9 mouse cellular contexts compared by ENCODE assay signal in genomic region chr15:36854900-36855321, GRCm38 (mm10).
DNase-seq lines count a peak whose midpoint lies in the region; ATAC-seq and TF ChIP-seq lines count a peak whose summit lies in the region.
"Had no signal": no experiment of that assay in that cellular context is flagged by ENCODE, and none has a peak within 500 bp of the region (broad histone marks: within the 10 kb centered on the region; RNA-seq: fewer than 3 reads in every experiment).

No protein-coding gene starts in this region.

- no peak overlapping the region for H3K9ac ChIP-seq in liver, adult 2 months (ENCODE audit: low read depth, low read length)
- H3K9ac ChIP-seq in liver, postnatal 0 days (replicated peaks) = no peak overlapping the region
- no peak overlapping the region for H3K9ac ChIP-seq in stomach, embryonic 15.5 days
- H3K9ac ChIP-seq: hindbrain, embryonic 13.5 days had no signal

- ATAC-seq in liver, postnatal 0 days = no peak
- ATAC-seq in stomach, embryonic 15.5 days (ENCODE audit: insufficient read depth, low FRiP score, low read depth) = peak; percentile 18; the same call in 1 of the 2 replicates

- H3K9me3 ChIP-seq in liver, postnatal 0 days (ENCODE audit: low read length) = no peaks in the 10 kb centered on the region
- H3K9me3 ChIP-seq in heart, embryonic 10.5 days = no peaks in the 10 kb centered on the region
- H3K9me3 ChIP-seq in stomach, embryonic 15.5 days = no peaks in the 10 kb centered on the region
- H3K9me3 ChIP-seq: hindbrain, embryonic 13.5 days; midbrain, embryonic 10.5 days had no signal

- no peaks in the 10 kb centered on the region for H3K79me2 ChIP-seq in liver, adult 2 months (ENCODE audit: control insufficient read depth, insufficient read depth, low read length)

- H3K4me2 ChIP-seq in liver, postnatal 0 days (ENCODE audit: low read depth, low read length) = no peak overlapping the region
- no peak overlapping the region for H3K4me2 ChIP-seq in stomach, embryonic 15.5 days
- H3K4me2 ChIP-seq: hindbrain, embryonic 13.5 days had no signal

- no peaks in the 10 kb centered on the region for H3K36me3 ChIP-seq in liver, adult 2 months (ENCODE audit: control insufficient read depth, insufficient read depth, low read length)
- H3K36me3 ChIP-seq in liver, postnatal 0 days (replicated peaks; ENCODE audit: insufficient read depth, low read length) = no peaks in the 10 kb centered on the region
- no peaks in the 10 kb centered on the region for H3K36me3 ChIP-seq in heart, embryonic 10.5 days
- no peaks in the 10 kb centered on the region for H3K36me3 ChIP-seq in stomach, embryonic 15.5 days
- H3K36me3 ChIP-seq: hindbrain, embryonic 13.5 days; midbrain, embryonic 10.5 days had no signal

- no peaks in the 10 kb centered on the region for H3K27me3 ChIP-seq in liver, adult 2 months (ENCODE audit: control insufficient read depth, insufficient read depth, low read length)
- no peaks in the 10 kb centered on the region for H3K27me3 ChIP-seq in liver, postnatal 0 days (ENCODE audit: insufficient read depth, low read length)
- no peaks in the 10 kb centered on the region for H3K27me3 ChIP-seq in heart, embryonic 10.5 days (ENCODE audit: insufficient read depth, poor library complexity, severe bottlenecking)
- H3K27me3 ChIP-seq in stomach, embryonic 15.5 days (replicated peaks) = no peaks in the 10 kb centered on the region
- H3K27me3 ChIP-seq: hindbrain, embryonic 13.5 days had no signal

- TF ChIP-seq POLR2A in liver, adult 2 months (IDR thresholded peaks at IDR 0.05; ENCODE audit: extremely low read depth, insufficient read depth, low read length) = no peak

- no peak for TF ChIP-seq EP300 in liver, postnatal 0 days (IDR thresholded peaks at IDR 0.05; ENCODE audit: low read depth)

- no peak for TF ChIP-seq CTCF in liver, adult 2 months (IDR thresholded peaks at IDR 0.05; ENCODE audit: low read depth, low read length)
- TF ChIP-seq CTCF in liver, postnatal 0 days (IDR thresholded peaks at IDR 0.05; ENCODE audit: low read depth) = no peak

- 64% methylated on average over 6 of the region's 6 CpGs for WGBS in liver, adult 2 months
- WGBS in liver, postnatal 0 days (ENCODE audit: insufficient replicate concordance) = 46% methylated on average over 6 of the region's 6 CpGs
- whole genome bisulfite sequencing in heart, embryonic 10.5 days = 28% methylated on average over 6 of the region's 6 CpGs
- WGBS in stomach, embryonic 15.5 days = 49% methylated on average over 6 of the region's 6 CpGs

- H3K4me1 ChIP-seq in liver, adult 2 months (ENCODE audit: control insufficient read depth, insufficient read depth, low read length) = no peaks in the 10 kb centered on the region
- H3K4me1 ChIP-seq in liver, postnatal 0 days (ENCODE audit: insufficient read depth) = no peaks in the 10 kb centered on the region
- peaks cover 34% of the 10 kb centered on the region for H3K4me1 ChIP-seq in heart, embryonic 10.5 days
- H3K4me1 ChIP-seq in stomach, embryonic 15.5 days = peaks cover 9% of the 10 kb centered on the region; the same call in 1 of the 2 replicates
- H3K4me1 ChIP-seq: hindbrain, embryonic 13.5 days had no signal

- DNase-seq in liver, adult 2 months (ENCODE audit: extremely low read depth, low read depth, low spot score) = no peak
- no peak for DNase-seq in liver, postnatal 0 days
- DNase-seq in cerebellum, adult 18-20 months = peak; percentile 21 to 33
- DNase-seq in heart, embryonic 10.5 days (ENCODE audit: low spot score) = peak; percentile 90
- no peak for DNase-seq in spleen, postnatal 10 days (ENCODE audit: low spot score in 2 of 2)
- DNase-seq in frontal cortex, postnatal 25 days (ENCODE audit: low spot score in 2 of 2) = no peak

- H3K27ac ChIP-seq in liver, adult 2 months (replicated peaks; ENCODE audit: insufficient read depth, low read depth, low read length) = 0 out of 2 replicates have a peak overlapping the region, but pooled peaks have one; percentile 14
- H3K27ac ChIP-seq in liver, postnatal 0 days (ENCODE audit: low read depth) = no peak overlapping the region
- peak overlapping the region; percentile 83 for H3K27ac ChIP-seq in heart, embryonic 10.5 days
- no peak overlapping the region for H3K27ac ChIP-seq in stomach, embryonic 15.5 days
- H3K27ac ChIP-seq: hindbrain, embryonic 13.5 days; midbrain, embryonic 10.5 days had no signal

- H3K4me3 ChIP-seq in liver, adult 2 months (ENCODE audit: insufficient read depth, low read depth, low read length) = no peak overlapping the region
- no peak overlapping the region for H3K4me3 ChIP-seq in liver, postnatal 0 days (ENCODE audit: low read depth, low read length)
- no peak overlapping the region for H3K4me3 ChIP-seq in heart, embryonic 10.5 days
- no peak overlapping the region for H3K4me3 ChIP-seq in stomach, embryonic 15.5 days (replicated peaks)
- H3K4me3 ChIP-seq: hindbrain, embryonic 13.5 days; midbrain, embryonic 10.5 days had no signal

Comparison
In these comparisons a context has a peak if more than half of its experiments do, and no peak if none do; other contexts are left out.
1. H3K27ac ChIP-seq: peak in liver, adult 2 months (single experiment) and heart, embryonic 10.5 days (single experiment); none in liver, postnatal 0 days (single experiment) and stomach, embryonic 15.5 days (single experiment).
2. DNase-seq: peak in cerebellum, adult 18-20 months (2 of 2) and heart, embryonic 10.5 days (single experiment); none in liver, adult 2 months (single experiment), liver, postnatal 0 days (single experiment), spleen, postnatal 10 days (0 of 2) and frontal cortex, postnatal 25 days (0 of 2).